Mouse (Mus musculus) frontal cortex, adult (tissue): ENCODE data around the gene Tm9sf3.
A peak's percentile ranks its signal among the peaks of the same experiment; 100 is the strongest.
"Not testable (repeated sequence)": the region's sequence is repeated elsewhere in the genome, so short reads cannot be mapped to it uniquely, and the experiment has no call there.

Source experiments
- ATAC-seq: cut with Nextera tagmentation; 2 replicates; pipeline ENCODE4 v1.9.2; 2017; ENCODE audit warnings: mild to moderate bottlenecking, moderate library complexity, mixed read lengths; ENCODE audit not compliant: low TSS enrichment

The Tm9sf3 gene

GRCm38 (mm10) chr19:41263630-41264295, at the start of gene Tm9sf3:
TSS of gene Tm9sf3 (minus strand) at chr19:41263997.
- peak; percentile 97 for ATAC-seq

GRCm38 (mm10) chr19:41312587-41312986, 48.8 kb upstream of the Tm9sf3 start:
- ATAC-seq = not testable (repeated sequence)

GRCm38 (mm10) chr19:41312027-41312426, 48.2 kb upstream of the Tm9sf3 start:
- ATAC-seq = no peak

- peak; percentile 70; the same call in 1 of the 2 replicates for ATAC-seq
Measured at GRCm38 (mm10) chr19:41310971-41311703, 47.3 kb upstream of the Tm9sf3 start.

GRCm38 (mm10) chr19:41303933-41304332, 40.1 kb upstream of the Tm9sf3 start:
- ATAC-seq = no peak

GRCm38 (mm10) chr19:41303433-41303832, 39.6 kb upstream of the Tm9sf3 start:
- no peak for ATAC-seq

- no peak for ATAC-seq
Measured at GRCm38 (mm10) chr19:41301856-41302255, 38.1 kb upstream of the Tm9sf3 start.

- ATAC-seq = no peak
Measured at GRCm38 (mm10) chr19:41299446-41299845, 35.6 kb upstream of the Tm9sf3 start.

GRCm38 (mm10) chr19:41290952-41291619, 27.3 kb upstream of the Tm9sf3 start:
- ATAC-seq = no peak

GRCm38 (mm10) chr19:41288568-41288967, 24.8 kb upstream of the Tm9sf3 start:
- no peak for ATAC-seq

- ATAC-seq = no peak
Measured at GRCm38 (mm10) chr19:41287224-41287623, 23.4 kb upstream of the Tm9sf3 start.

GRCm38 (mm10) chr19:41284515-41284914, 20.7 kb upstream of the Tm9sf3 start:
- ATAC-seq = no peak

GRCm38 (mm10) chr19:41282718-41283117, 18.9 kb upstream of the Tm9sf3 start:
- ATAC-seq = no peak

GRCm38 (mm10) chr19:41282216-41282615, 18.4 kb upstream of the Tm9sf3 start:
- no peak for ATAC-seq

GRCm38 (mm10) chr19:41279724-41280244, 16.0 kb upstream of the Tm9sf3 start:
- ATAC-seq = no peak

GRCm38 (mm10) chr19:41278606-41279005, 14.8 kb upstream of the Tm9sf3 start:
- ATAC-seq = no peak

- no peak for ATAC-seq
Measured at GRCm38 (mm10) chr19:41275588-41275987, 11.8 kb upstream of the Tm9sf3 start.

- no peak for ATAC-seq
Measured at GRCm38 (mm10) chr19:41270906-41271305, 7.1 kb upstream of the Tm9sf3 start.

- ATAC-seq = peak; percentile 81
Measured at GRCm38 (mm10) chr19:41270151-41270727, 6.4 kb upstream of the Tm9sf3 start.

GRCm38 (mm10) chr19:41266251-41266901, 2.6 kb upstream of the Tm9sf3 start:
- no peak for ATAC-seq

- peak; percentile 32 for ATAC-seq
Measured at GRCm38 (mm10) chr19:41264331-41264799, 568 bp upstream of the Tm9sf3 start.
